Mouse (Mus musculus) 3134 (cell line): Measurements from ENCODE around the gene Shank2.
A peak's percentile ranks its signal among the peaks of the same experiment; 100 is the strongest.

ENCODE experiments used
- DNase-seq: peaks from one replicate; pipeline ENCODE4 v3.0.0-alpha.2; 2011; ENCODE audit warnings: low spot score; ENCODE audit not compliant: insufficient read length; ENCODE audit errors: extremely low read depth

The Shank2 gene

GRCm38 (mm10) chr7:144450661-144451060, 448.9 kb downstream of the Shank2 start:
- no peak for DNase-seq

- DNase-seq, result no peak
Measured at GRCm38 (mm10) chr7:144458881-144459280, 457.2 kb downstream of the Shank2 start.

- DNase-seq, result no peak
Measured at GRCm38 (mm10) chr7:144461246-144461902, 459.6 kb downstream of the Shank2 start.

GRCm38 (mm10) chr7:144462577-144462976, 460.8 kb downstream of the Shank2 start:
- no peak for DNase-seq

GRCm38 (mm10) chr7:144468741-144469140, 467.0 kb downstream of the Shank2 start:
- no peak for DNase-seq

- peak; percentile 81 for DNase-seq
Measured at GRCm38 (mm10) chr7:144469181-144469641, 467.5 kb downstream of the Shank2 start.

GRCm38 (mm10) chr7:144469908-144470544, 468.3 kb downstream of the Shank2 start:
- peak; percentile 48 for DNase-seq

- DNase-seq, result peak; percentile 91
Measured at GRCm38 (mm10) chr7:144470545-144471059, 468.9 kb downstream of the Shank2 start, which contains the start of gene Cttn. Cttn (minus strand) TSS chr7:144471009.

- DNase-seq, result no peak
Measured at GRCm38 (mm10) chr7:144471103-144471502, 469.4 kb downstream of the Shank2 start.

GRCm38 (mm10) chr7:144473486-144473885, 471.8 kb downstream of the Shank2 start:
- DNase-seq, result no peak
